Comparison of ENCODE assay signal across 11 mouse cellular contexts in the genomic region with DNA sequence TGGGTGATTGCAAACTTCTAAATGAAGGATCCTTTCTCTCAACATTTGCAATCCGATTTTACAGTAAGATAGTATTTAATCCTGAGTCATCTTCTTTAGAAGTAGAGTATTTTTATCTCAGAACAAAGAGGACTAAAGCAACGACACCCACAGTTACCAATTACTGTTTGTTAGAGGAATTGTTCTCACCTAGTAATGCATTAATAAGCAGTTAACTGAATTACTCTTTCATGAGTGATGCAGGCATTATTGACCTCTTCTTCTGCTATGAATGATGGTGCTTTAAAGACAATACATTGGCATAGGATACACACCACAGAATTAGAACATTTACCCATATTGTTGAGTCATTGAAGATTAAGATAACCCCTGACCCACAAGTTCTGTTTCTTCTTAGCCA.
"Had no signal": no experiment of that assay in that cellular context is flagged by ENCODE, and none has a peak within 500 bp of the region (broad histone marks: within the 10 kb centered on the region; RNA-seq: fewer than 3 reads in every experiment).

No protein-coding gene starts in this region.

- DNase-seq: right cerebral cortex, adult 18-20 months; right cerebral cortex, postnatal 14 days; right cerebral cortex, postnatal 25 days; right cerebral cortex, postnatal 4 days; spleen, adult 18-20 months; thymus, adult 18-20 months; thymus, adult 2 months; thymus, postnatal 14 days; thymus, postnatal 25 days; thymus, postnatal 36 days; thymus, postnatal 4 days had no signal
